Mouse (Mus musculus) midbrain, embryonic 12.5 days (tissue): ENCODE measurements around the gene Gimap8. TPM values are rescaled to one million over a fixed set of nuclear protein-coding genes. Genes with fewer than 3 reads are reported as not detected.

ENCODE experiments used
- ATAC-seq: fragments of 200-750 bp; cut with Nextera tagmentation; 2 replicates; pipeline ENCODE4 v1.8.0; 2017; ENCODE audit warnings: low read depth, moderate TSS enrichment, moderate library complexity; ENCODE audit not compliant: low FRiP score
- H3K27ac ChIP-seq: fragments of 300-500 bp; sonication (generic); replicated peaks from 2 replicates; pipeline ENCODE4 v1.5.1; 2016; ENCODE audit warnings: mild to moderate bottlenecking
- H3K27me3 ChIP-seq: fragments of 300-500 bp; sonication (generic); 2 replicates; pipeline ENCODE4 v1.6.1; 2016; ENCODE audit warnings: mild to moderate bottlenecking
- H3K36me3 ChIP-seq: fragments of 300-500 bp; sonication (generic); 2 replicates; pipeline ENCODE4 v1.6.1; 2016
- H3K4me1 ChIP-seq: fragments of 300-500 bp; sonication (generic); 2 replicates; pipeline ENCODE4 v1.6.1; 2016
- H3K4me2 ChIP-seq: fragments of 300-500 bp; sonication (generic); replicated peaks from 2 replicates; pipeline ENCODE4 v1.6.1; 2016; ENCODE audit warnings: mild to moderate bottlenecking, moderate library complexity
- H3K4me3 ChIP-seq: fragments of 300-500 bp; sonication (generic); 2 replicates; pipeline ENCODE4 v1.5.1; 2016; ENCODE audit warnings: mild to moderate bottlenecking
- H3K9ac ChIP-seq: fragments of 300-500 bp; sonication (generic); replicated peaks from 2 replicates; pipeline ENCODE4 v1.6.1; 2016; ENCODE audit warnings: mild to moderate bottlenecking, moderate library complexity
- H3K9me3 ChIP-seq: fragments of 300-500 bp; sonication (generic); 2 replicates; pipeline ENCODE4 v1.6.1; 2016; ENCODE audit warnings: mild to moderate bottlenecking
- WGBS: fragments of 180-500 bp; shearing (Covaris S2); methylation state at CpG from one replicate; pipeline ENCODE4 v1.1.7; 2016; 5-methylcytosine and 5-hydroxymethylcytosine counted together
- polyA plus RNA-seq: library from polyadenylated mRNA; unstranded; fragments of >200 nt; fragmentation: Nextera tagmentation; extraction: Ambion mirVana; gene quantifications from 2 replicates; pipeline ENCODE4 v1.2.1, GENCODE M21; 2016

The Gimap8 gene
- polyA plus RNA-seq, 1 experiment from 2014 or later: 0.45 TPM

- Histone ChIP-seq H3K36me3 (no peaks in the 10 kb centered on the region), H3K4me3 (no peak overlapping the region), H3K9ac (no peak overlapping the region), H3K4me2 (no peak overlapping the region), H3K4me1 (no peaks in the 10 kb centered on the region), H3K27me3 (no peaks in the 10 kb centered on the region), H3K9me3 (no peaks in the 10 kb centered on the region), H3K27ac (no peak overlapping the region)
- WGBS: 62% methylated on average over 2 of the region's 2 CpGs
- no peak for ATAC-seq
These were observed 22.5 kb downstream of the Gimap8 start for GRCm38 (mm10) chr6:48669446-48669969.

GRCm38 (mm10) chr6:48674291-48675058, 27.4 kb downstream of the Gimap8 start:
- no peak overlapping the region for H3K4me2 ChIP-seq
- H3K27me3 ChIP-seq: no peaks in the 10 kb centered on the region
- H3K36me3 ChIP-seq: no peaks in the 10 kb centered on the region
- 93% methylated on average over 9 of the region's 9 CpGs for WGBS
- H3K4me3 ChIP-seq: no peak overlapping the region
- H3K4me1 ChIP-seq: peaks cover 7% of the 10 kb centered on the region; the same call in 1 of the 2 replicates
- H3K9me3 ChIP-seq: no peaks in the 10 kb centered on the region
- no peak overlapping the region for H3K9ac ChIP-seq
- no peak overlapping the region for H3K27ac ChIP-seq
- ATAC-seq: no peak

GRCm38 (mm10) chr6:48675400-48675930, 28.4 kb downstream of the Gimap8 start:
- no peak for ATAC-seq
- Histone ChIP-seq H3K4me2 (peak overlapping the region; percentile 27; the same call in 1 of the 2 replicates), H3K4me3 (no peak overlapping the region), H3K9ac (no peak overlapping the region), H3K4me1 (peaks cover 7% of the 10 kb centered on the region; the same call in 1 of the 2 replicates), H3K27me3 (no peaks in the 10 kb centered on the region), H3K36me3 (no peaks in the 10 kb centered on the region), H3K27ac (no peak overlapping the region), H3K9me3 (no peaks in the 10 kb centered on the region)
- 47% methylated on average over 10 of the region's 10 CpGs for WGBS

- ATAC-seq: no peak
- Histone ChIP-seq H3K36me3 (no peaks in the 10 kb centered on the region), H3K4me2 (peak within 1 kb of the TSS; percentile 27; the same call in 1 of the 2 replicates), H3K9ac (no peak within 1 kb of the TSS), H3K9me3 (no peaks in the 10 kb centered on the region), H3K4me1 (peaks cover 7% of the 10 kb centered on the region; the same call in 1 of the 2 replicates), H3K27ac (no peak within 1 kb of the TSS), H3K27me3 (no peaks in the 10 kb centered on the region), H3K4me3 (no peak within 1 kb of the TSS)
- 21% methylated on average over 9 of the region's 13 CpGs for WGBS
These were observed 29.2 kb downstream of the Gimap8 start, which contains the start of gene Gimap9 for GRCm38 (mm10) chr6:48675931-48676859. Gimap9 (plus strand) TSS chr6:48676129.

GRCm38 (mm10) chr6:48676860-48677415, 29.9 kb downstream of the Gimap8 start:
- Histone ChIP-seq H3K4me3 (no peak overlapping the region), H3K9me3 (no peaks in the 10 kb centered on the region), H3K9ac (no peak overlapping the region), H3K27me3 (no peaks in the 10 kb centered on the region), H3K4me1 (peaks cover 7% of the 10 kb centered on the region; the same call in 1 of the 2 replicates), H3K27ac (no peak overlapping the region), H3K4me2 (no peak overlapping the region), H3K36me3 (no peaks in the 10 kb centered on the region)
- no peak for ATAC-seq
- 90% methylated on average over 5 of the region's 5 CpGs for WGBS

- Histone ChIP-seq H3K36me3 (no peaks in the 10 kb centered on the region), H3K27ac (no peak overlapping the region), H3K27me3 (no peaks in the 10 kb centered on the region), H3K4me1 (peaks cover 7% of the 10 kb centered on the region; the same call in 1 of the 2 replicates), H3K4me3 (no peak overlapping the region), H3K9me3 (no peaks in the 10 kb centered on the region), H3K4me2 (no peak overlapping the region), H3K9ac (no peak overlapping the region)
- no peak for ATAC-seq
- WGBS: 93% methylated on average over 17 of the region's 17 CpGs
These were observed 30.7 kb downstream of the Gimap8 start for GRCm38 (mm10) chr6:48677492-48678345.

GRCm38 (mm10) chr6:48678391-48678790, 31.4 kb downstream of the Gimap8 start:
- no peak overlapping the region for H3K4me3 ChIP-seq
- H3K4me2 ChIP-seq: no peak overlapping the region
- ATAC-seq: no peak
- no peak overlapping the region for H3K27ac ChIP-seq
- no peaks in the 10 kb centered on the region for H3K27me3 ChIP-seq
- peaks cover 7% of the 10 kb centered on the region; the same call in 1 of the 2 replicates for H3K4me1 ChIP-seq
- H3K9me3 ChIP-seq: no peaks in the 10 kb centered on the region
- H3K36me3 ChIP-seq: no peaks in the 10 kb centered on the region
- WGBS: 92% methylated on average over 4 of the region's 4 CpGs
- no peak overlapping the region for H3K9ac ChIP-seq

- H3K4me3 ChIP-seq: no peak overlapping the region
- H3K9me3 ChIP-seq: no peaks in the 10 kb centered on the region
- WGBS: 86% methylated on average over 6 of the region's 6 CpGs
- no peak overlapping the region for H3K9ac ChIP-seq
- no peaks in the 10 kb centered on the region for H3K27me3 ChIP-seq
- ATAC-seq: no peak
- H3K4me1 ChIP-seq: peaks cover 7% of the 10 kb centered on the region; the same call in 1 of the 2 replicates
- no peaks in the 10 kb centered on the region for H3K36me3 ChIP-seq
- H3K4me2 ChIP-seq: no peak overlapping the region
- no peak overlapping the region for H3K27ac ChIP-seq
These were observed 32.7 kb downstream of the Gimap8 start for GRCm38 (mm10) chr6:48679701-48680100.

GRCm38 (mm10) chr6:48680421-48680820, 33.4 kb downstream of the Gimap8 start:
- no peak for ATAC-seq
- no peak overlapping the region for H3K9ac ChIP-seq
- H3K4me3 ChIP-seq: no peak overlapping the region
- no peaks in the 10 kb centered on the region for H3K27me3 ChIP-seq
- H3K4me1 ChIP-seq: peaks cover 7% of the 10 kb centered on the region; the same call in 1 of the 2 replicates
- no peaks in the 10 kb centered on the region for H3K9me3 ChIP-seq
- 81% methylated on average over 5 of the region's 5 CpGs for WGBS
- no peak overlapping the region for H3K27ac ChIP-seq
- H3K4me2 ChIP-seq: no peak overlapping the region
- H3K36me3 ChIP-seq: no peaks in the 10 kb centered on the region

- no peaks in the 10 kb centered on the region for H3K9me3 ChIP-seq
- H3K27me3 ChIP-seq: no peaks in the 10 kb centered on the region
- no peak overlapping the region for H3K27ac ChIP-seq
- WGBS: 83% methylated on average over 3 of the region's 3 CpGs
- H3K4me1 ChIP-seq: no peaks in the 10 kb centered on the region
- no peak for ATAC-seq
- no peak overlapping the region for H3K9ac ChIP-seq
- H3K4me3 ChIP-seq: no peak overlapping the region
- no peaks in the 10 kb centered on the region for H3K36me3 ChIP-seq
- no peak overlapping the region for H3K4me2 ChIP-seq
These were observed 34.5 kb downstream of the Gimap8 start for GRCm38 (mm10) chr6:48681472-48682090.
